Mouse (Mus musculus) testis, adult 2 months (tissue): ENCODE results near the gene Cers2.

Experiments used
- CTCF ChIP-seq: fragments of 200-500 bp; IDR thresholded peaks from 2 replicates; pipeline ENCODE4 v1.5.1; 2012; ENCODE audit warnings: low read depth, mild to moderate bottlenecking, inconsistent platforms, low read length, moderate library complexity; ENCODE audit not compliant: control insufficient read depth, insufficient read depth, insufficient replicate concordance
- POLR2A ChIP-seq: fragments of 200-500 bp; IDR thresholded peaks from 2 replicates; pipeline ENCODE4 v1.6.1; 2012; ENCODE audit warnings: low read depth, mild to moderate bottlenecking, inconsistent platforms, low read length, moderate library complexity; ENCODE audit not compliant: control insufficient read depth

DNA sequence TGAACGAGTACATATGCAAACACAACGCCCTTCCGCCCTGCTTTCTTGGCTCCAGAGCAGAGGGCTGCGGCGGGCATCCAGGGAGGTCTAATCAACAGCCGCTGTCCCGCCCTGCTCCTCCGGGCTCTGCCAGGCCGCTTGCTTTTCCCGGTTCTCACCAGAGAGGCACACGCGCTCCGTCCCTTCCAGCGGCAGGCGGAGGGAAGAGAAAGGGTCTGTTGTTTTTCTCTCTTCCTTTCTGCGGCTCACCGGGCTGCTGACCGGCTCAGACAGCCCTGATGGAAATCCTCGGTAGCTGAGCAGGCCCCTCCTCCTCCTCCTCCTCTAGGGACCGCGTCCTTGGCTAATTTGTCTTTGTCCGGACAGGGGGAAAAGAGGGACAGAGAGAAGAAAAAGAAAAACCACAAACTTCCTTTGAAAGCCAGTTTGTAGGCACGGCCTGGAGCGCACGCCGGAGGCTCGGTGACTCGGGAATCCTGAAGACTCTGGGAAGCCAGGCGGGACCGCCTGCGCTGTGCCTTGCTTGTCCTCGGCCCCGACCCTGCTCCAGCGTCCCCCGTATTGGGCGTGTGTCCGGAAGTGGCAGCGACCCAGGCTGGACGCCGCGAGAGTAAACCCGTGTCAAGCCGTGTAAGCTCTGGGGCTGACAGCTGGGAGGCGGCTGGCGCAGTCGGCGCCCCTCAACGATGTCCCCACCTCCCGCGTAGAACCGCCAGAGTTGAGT is 31.6 kb upstream of the Cers2 start:
- TF ChIP-seq CTCF, result peak; percentile 10; the same call in 1 of the 2 replicates
- peak; percentile 52 for TF ChIP-seq POLR2A
